Mouse (Mus musculus): ENCODE measurements around the gene Ikbkg. TPM values are rescaled to one million over a fixed set of nuclear protein-coding genes. Genes with fewer than 3 reads are reported as not detected.
"Not testable (repeated sequence)": the region's sequence is repeated elsewhere in the genome, so short reads cannot be mapped to it uniquely, and the experiment has no call there.

Gene Ikbkg
- total RNA-seq (2021): 10 to 100 TPM; 39.7 to 47.6 TPM
- 11.0 and 18.2 TPM in 2 replicates for polyA plus RNA-seq (2012; rRNA removed)
- long read RNA-seq, full-length matches to known transcripts: 20 of 24 reads
- long read RNA-seq, partial matches to known transcripts: 2 of 24 reads
- long read RNA-seq, other reads (novel, unspliced or antisense): 2 of 24 reads

GRCm38 (mm10) chrX:74392535-74393443, at the start of gene Ikbkg, which contains the start of gene Fam3a:
Gene Ikbkg (plus strand): TSS chrX:74393290.
Gene Fam3a (minus strand): TSS chrX:74393272.
- peak; percentile 73 for TF ChIP-seq CTCF (IDR thresholded peaks at IDR 0.05)
- no peak for TF ChIP-seq EP300 (IDR thresholded peaks at IDR 0.05; ENCODE audit: insufficient read depth, low read depth, low read length)
- TF ChIP-seq POLR2A (IDR thresholded peaks at IDR 0.05; ENCODE audit: insufficient read depth, low read depth, low read length): peak; percentile 84
- H3K79me2 ChIP-seq (replicated peaks; ENCODE audit: control insufficient read depth, insufficient read depth, low read length): no peaks in the 10 kb centered on the region
- intact Hi-C loops (cut with DNase I): loop anchor here (2.0 to 5.0 kb wide), 5 partner anchors 35 to 425 kb away; partner anchors contain the start of genes Dnase1l1, Flna, G6pdx and Hcfc1
- H3K36me3 ChIP-seq (ENCODE audit: control insufficient read depth, insufficient read depth, low read length): no peaks in the 10 kb centered on the region
- WGBS: 14% methylated on average over 30 of the region's 30 CpGs
- DNase-seq: peak; percentile 82 to 90
- no peaks in the 10 kb centered on the region for H3K27me3 ChIP-seq (ENCODE audit: control insufficient read depth, insufficient read depth, low read length)
- peaks cover 1% of the 10 kb centered on the region; the same call in 1 of the 2 replicates for H3K4me1 ChIP-seq (ENCODE audit: control insufficient read depth, insufficient read depth, low read length)
- peak within 1 kb of the TSS; percentile 65 for H3K4me3 ChIP-seq
- H3K9ac ChIP-seq (ENCODE audit: low read depth, low read length): peak within 1 kb of the TSS; percentile 90
- H3K27ac ChIP-seq: peak within 1 kb of the TSS; percentile 90

GRCm38 (mm10) chrX:74352645-74353466, 40.2 kb upstream of the Ikbkg start:
- peak overlapping the region; percentile 65 for H3K27ac ChIP-seq
- no peaks in the 10 kb centered on the region for H3K79me2 ChIP-seq (replicated peaks; ENCODE audit: control insufficient read depth, insufficient read depth, low read length)
- peak overlapping the region; percentile 73 for H3K9ac ChIP-seq (ENCODE audit: low read depth, low read length)
- H3K4me1 ChIP-seq (ENCODE audit: control insufficient read depth, insufficient read depth, low read length): peaks cover 3% of the 10 kb centered on the region; the same call in 1 of the 2 replicates
- peak overlapping the region; percentile 56 for H3K4me3 ChIP-seq
- no peaks in the 10 kb centered on the region for H3K27me3 ChIP-seq (ENCODE audit: control insufficient read depth, insufficient read depth, low read length)
- intact Hi-C loops (cut with DNase I): loop anchor here (5.0 kb wide), 1 partner anchor 39 kb away; the partner anchor contains the start of genes Fam3a and Ikbkg
- 26% methylated on average over 13 of the region's 13 CpGs for WGBS
- H3K36me3 ChIP-seq (ENCODE audit: control insufficient read depth, insufficient read depth, low read length): no peaks in the 10 kb centered on the region
- no peak for TF ChIP-seq CTCF (IDR thresholded peaks at IDR 0.05)
- TF ChIP-seq POLR2A (IDR thresholded peaks at IDR 0.05; ENCODE audit: insufficient read depth, low read depth, low read length): no peak
- TF ChIP-seq EP300 (IDR thresholded peaks at IDR 0.05; ENCODE audit: insufficient read depth, low read depth, low read length): no peak
- DNase-seq: no peak

DNA sequence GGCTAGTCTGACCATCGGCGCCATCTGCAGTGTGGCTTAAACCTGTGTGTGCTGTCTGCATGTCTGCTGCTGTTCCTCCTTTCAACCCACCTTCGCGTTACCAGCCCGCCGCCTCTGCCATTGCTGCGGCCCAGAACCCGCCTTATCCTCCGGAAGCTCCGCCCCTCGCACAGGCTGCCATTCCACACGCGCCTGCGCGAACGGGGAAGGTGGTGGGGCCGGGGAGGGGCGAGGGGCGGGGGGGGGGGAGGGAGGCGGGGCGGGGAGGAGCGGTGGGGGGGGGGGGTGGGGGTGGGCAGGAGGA, 39.7 kb upstream of the Ikbkg start, which contains the start of gene Lage3:
TSS of gene Lage3 (minus strand) at position 152 of the 304 bp plus-strand sequence.
- intact Hi-C loops (cut with DNase I): loop anchor here (5.0 kb wide), 1 partner anchor 39 kb away; the partner anchor contains the start of genes Fam3a and Ikbkg
- 31% methylated on average over 11 of the region's 22 CpGs for WGBS

DNA sequence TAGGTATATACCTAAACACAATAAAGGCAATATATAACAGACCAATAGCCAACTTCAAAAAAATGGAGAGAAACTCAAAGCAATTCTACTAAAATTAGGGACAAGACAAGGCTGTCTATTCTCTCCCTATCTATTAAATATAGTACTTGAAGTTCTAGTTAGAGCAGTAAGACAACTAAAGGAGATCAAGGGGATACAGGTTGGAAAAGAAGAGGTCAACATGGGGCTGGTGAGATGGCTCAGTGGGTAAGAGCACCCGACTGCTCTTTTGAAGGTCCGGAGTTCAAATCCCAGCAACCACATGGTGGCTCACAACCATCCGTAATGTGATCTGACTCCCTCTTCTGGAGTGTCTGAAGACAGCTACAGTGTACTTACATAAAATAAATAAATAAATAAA, 36.0 kb upstream of the Ikbkg start:
- intact Hi-C loops (cut with DNase I); H3K4me1 ChIP-seq (ENCODE audit: control insufficient read depth, insufficient read depth, low read length); H3K27ac ChIP-seq; H3K36me3 ChIP-seq (ENCODE audit: control insufficient read depth, insufficient read depth, low read length); H3K27me3 ChIP-seq (ENCODE audit: control insufficient read depth, insufficient read depth, low read length); H3K79me2 ChIP-seq (replicated peaks; ENCODE audit: control insufficient read depth, insufficient read depth, low read length); DNase-seq; H3K9ac ChIP-seq (ENCODE audit: low read depth, low read length); H3K4me3 ChIP-seq: not testable (repeated sequence)
- WGBS: 84% methylated on average over 3 of the region's 3 CpGs

More for the DNA sequence above, 39.7 kb upstream of the Ikbkg start, which contains the start of gene Lage3:
- Histone ChIP-seq H3K36me3 (ENCODE audit: control insufficient read depth, insufficient read depth, low read length) (no peaks in the 10 kb centered on the region), H3K79me2 (replicated peaks; ENCODE audit: control insufficient read depth, insufficient read depth, low read length) (no peaks in the 10 kb centered on the region), H3K27ac (peak within 1 kb of the TSS; percentile 65), H3K4me1 (ENCODE audit: control insufficient read depth, insufficient read depth, low read length) (peaks cover 3% of the 10 kb centered on the region; the same call in 1 of the 2 replicates), H3K4me3 (peak within 1 kb of the TSS; percentile 56), H3K9ac (ENCODE audit: low read depth, low read length) (peak within 1 kb of the TSS; percentile 73), H3K27me3 (ENCODE audit: control insufficient read depth, insufficient read depth, low read length) (no peaks in the 10 kb centered on the region)
- DNase-seq: peak; percentile 85 to 88
- no peak for TF ChIP-seq EP300 (IDR thresholded peaks at IDR 0.05; ENCODE audit: insufficient read depth, low read depth, low read length)
- TF ChIP-seq POLR2A (IDR thresholded peaks at IDR 0.05; ENCODE audit: insufficient read depth, low read depth, low read length): peak; percentile 77

GRCm38 (mm10) chrX:74359171-74359570, 33.9 kb upstream of the Ikbkg start:
- no peak for DNase-seq
- TF ChIP-seq EP300 (IDR thresholded peaks at IDR 0.05; ENCODE audit: insufficient read depth, low read depth, low read length): no peak
- TF ChIP-seq POLR2A (IDR thresholded peaks at IDR 0.05; ENCODE audit: insufficient read depth, low read depth, low read length): no peak
- no peak for TF ChIP-seq CTCF (IDR thresholded peaks at IDR 0.05)
- Histone ChIP-seq H3K27me3 (ENCODE audit: control insufficient read depth, insufficient read depth, low read length) (no peaks in the 10 kb centered on the region), H3K4me1 (ENCODE audit: control insufficient read depth, insufficient read depth, low read length) (no peaks in the 10 kb centered on the region), H3K4me3 (no peak overlapping the region), H3K27ac (no peak overlapping the region), H3K79me2 (replicated peaks; ENCODE audit: control insufficient read depth, insufficient read depth, low read length) (no peaks in the 10 kb centered on the region), H3K9ac (ENCODE audit: low read depth, low read length) (no peak overlapping the region), H3K36me3 (ENCODE audit: control insufficient read depth, insufficient read depth, low read length) (no peaks in the 10 kb centered on the region)
- 45% methylated on average over 11 of the region's 11 CpGs for WGBS
- intact Hi-C loops (cut with DNase I): no loop called here
